Mouse (Mus musculus): ENCODE results near the gene Hsp90ab1.

The Hsp90ab1 gene

DNA sequence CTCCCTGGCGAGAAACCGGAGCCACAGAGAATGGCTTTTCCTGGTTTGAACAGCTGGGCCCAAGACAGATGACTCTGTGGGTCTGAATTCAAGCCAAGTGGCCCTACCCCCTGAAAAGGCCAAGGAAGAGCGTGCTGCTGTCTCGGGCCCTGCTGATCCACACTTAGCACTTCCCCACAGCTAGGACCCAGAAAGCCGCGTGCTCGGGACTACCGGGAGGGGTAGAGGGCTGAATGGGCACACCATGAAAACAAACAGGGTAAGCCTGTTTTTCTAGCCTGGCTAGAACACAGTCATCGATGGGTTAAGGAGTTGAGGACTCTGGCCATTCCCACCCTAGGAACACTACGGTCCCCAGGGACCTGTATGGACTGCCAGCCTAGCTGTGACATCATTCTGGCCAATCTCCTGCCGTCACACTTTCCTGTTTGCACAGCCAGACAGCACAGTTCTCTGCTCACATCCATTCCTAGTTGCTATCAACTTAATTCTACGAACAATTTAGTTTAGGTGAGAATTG is 7.9 kb upstream of the Hsp90ab1 start:
- DNase-seq (ENCODE audit: low spot score), result no peak

DNA sequence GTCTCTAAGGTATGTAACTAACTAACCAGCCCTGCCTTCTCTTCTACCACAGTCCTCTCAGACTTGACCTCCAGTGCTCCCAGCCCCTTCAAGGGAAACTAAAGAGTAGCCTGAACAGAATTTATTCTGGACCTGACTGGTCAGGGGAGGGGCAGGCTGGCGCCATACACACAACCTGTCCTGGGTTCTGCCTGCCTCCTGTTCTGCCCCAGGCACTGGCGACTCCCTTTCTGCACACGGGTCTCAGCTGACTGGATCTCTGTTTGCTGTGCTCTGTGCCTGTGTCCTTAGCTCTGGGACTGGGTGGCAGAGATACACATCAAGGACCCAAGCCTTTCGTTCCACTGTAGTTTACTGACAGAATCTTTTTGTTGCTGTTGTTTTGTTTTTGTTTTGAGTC is 6.5 kb upstream of the Hsp90ab1 start:
- DNase-seq (ENCODE audit: low spot score), result no peak

DNA sequence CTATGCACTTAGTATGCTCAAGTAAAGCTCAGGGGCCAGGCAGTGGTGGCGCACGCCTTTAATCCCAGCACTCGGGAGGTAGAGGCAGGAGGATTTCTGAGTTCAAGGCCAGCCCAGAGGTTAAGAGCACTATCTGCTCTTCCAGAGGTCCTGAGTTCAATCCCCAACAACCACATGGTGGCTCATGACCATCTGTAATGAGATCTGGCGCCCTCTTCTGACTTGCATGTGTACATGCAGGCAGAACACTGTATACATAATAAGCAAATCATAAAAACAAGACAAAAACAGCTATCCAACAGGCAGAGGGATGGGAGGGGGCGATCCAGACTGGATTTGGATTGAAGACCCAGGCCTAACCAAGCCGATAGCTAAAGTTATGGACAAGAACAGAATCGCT is 5.8 kb upstream of the Hsp90ab1 start:
- DNase-seq (ENCODE audit: low spot score), result no peak

DNA sequence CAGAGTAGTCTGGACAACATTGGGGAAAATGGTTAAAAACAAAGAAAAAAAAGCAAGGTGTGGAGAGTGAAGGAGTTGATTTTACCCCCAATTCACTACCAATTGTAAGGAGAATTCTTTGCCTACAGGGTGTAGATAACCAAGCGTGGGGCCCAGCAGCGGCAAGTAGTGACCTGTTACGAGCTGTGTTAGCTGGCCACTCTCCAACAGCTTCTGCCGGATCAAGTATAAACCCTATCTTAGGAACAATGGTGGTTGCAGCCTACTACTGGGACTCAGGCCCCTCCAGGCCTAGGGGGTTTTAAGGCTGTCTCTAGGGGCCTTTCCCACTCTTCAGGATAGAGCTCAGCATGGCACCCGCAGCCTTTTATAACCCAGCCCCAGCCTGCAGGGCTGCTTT is 5.2 kb upstream of the Hsp90ab1 start:
- no peak for DNase-seq (ENCODE audit: low spot score)

DNA sequence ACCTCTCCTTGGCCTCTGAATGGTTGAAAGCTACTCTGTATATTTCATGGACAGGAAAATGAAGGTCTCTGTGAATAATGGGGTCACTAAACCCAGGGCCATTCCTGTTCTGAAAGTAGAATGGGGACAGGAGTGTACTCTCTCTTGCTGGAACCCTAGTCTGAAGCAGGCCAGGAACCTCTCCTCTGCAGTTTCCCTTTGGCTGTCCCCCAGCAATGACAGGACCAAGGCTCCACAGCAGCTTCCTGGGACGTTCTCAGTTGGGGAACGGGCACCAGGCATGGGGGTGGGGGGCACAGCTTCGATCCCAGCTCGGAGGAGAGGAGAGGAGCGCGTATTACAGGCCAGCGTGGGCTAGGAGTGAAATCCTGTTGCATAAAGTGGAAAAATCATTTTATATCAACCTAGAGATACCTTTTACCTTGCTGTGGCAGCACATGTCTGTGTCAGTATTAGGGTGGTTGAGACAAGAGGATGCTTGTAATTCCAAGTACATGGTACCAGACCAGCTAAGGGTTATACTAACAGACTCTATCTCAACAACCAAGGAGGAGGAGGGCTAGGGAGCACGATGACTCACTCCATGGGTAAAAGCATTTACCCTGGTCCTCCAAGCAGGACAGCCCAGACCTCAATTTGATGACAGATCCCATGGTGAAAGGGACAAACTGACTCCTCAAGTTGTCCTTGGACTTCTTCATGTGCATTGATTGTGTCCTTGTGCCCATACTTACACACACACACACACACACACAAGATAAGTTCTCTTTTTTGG is 2.2 kb upstream of the Hsp90ab1 start:
- DNase-seq (ENCODE audit: low spot score), result no peak

DNA sequence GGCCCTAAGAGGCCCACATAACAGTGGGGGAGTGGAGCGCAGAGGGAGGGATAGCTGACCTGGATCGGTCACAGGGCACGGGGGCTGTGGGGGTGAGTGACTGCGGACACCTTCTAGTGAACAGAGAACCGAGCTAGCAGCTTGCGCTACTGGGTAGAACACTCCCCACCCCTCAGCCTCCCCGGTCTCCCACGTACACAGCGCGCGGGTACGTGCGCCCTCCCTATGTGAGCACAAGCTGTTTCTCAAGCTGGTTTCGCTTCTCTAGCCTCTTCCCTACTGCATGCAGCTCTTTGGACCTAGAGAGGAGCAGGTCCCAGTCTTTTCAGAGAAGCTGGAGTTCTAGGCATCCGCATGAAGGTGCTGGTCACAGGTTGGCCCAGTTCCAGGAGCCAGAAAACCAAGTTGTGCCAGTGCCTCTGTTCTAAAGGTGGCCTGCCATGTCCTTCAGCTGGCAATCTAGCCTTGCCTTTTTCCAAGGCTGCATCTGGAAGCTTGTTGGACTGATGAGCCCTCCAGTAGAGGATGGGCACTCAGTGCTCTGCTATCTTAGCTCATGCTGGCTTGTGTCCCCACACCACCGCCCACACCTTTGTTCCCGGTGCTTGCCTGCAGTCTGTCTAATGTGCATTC is 1.2 kb upstream of the Hsp90ab1 start:
- DNase-seq (ENCODE audit: low spot score), result peak; percentile 77

DNA sequence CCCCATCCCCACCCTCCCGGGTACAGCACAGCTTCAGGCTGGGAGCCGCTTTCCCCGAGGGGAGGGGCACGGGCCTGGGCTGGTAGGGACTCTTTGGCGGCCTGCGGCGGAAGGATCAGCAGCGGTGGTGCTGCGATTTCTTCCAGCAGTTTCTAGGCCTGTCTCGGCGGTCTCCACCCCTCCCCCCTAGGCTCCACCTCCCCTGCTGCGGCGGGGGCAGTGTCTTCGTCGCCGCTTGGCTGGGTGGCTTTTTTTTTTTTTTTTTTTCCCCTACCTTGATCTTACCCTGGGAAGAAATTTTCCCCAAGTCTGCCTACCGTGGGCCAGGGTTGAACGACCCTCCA is 681 bp upstream of the Hsp90ab1 start:
- peak; percentile 93 for DNase-seq (ENCODE audit: low spot score)

DNA sequence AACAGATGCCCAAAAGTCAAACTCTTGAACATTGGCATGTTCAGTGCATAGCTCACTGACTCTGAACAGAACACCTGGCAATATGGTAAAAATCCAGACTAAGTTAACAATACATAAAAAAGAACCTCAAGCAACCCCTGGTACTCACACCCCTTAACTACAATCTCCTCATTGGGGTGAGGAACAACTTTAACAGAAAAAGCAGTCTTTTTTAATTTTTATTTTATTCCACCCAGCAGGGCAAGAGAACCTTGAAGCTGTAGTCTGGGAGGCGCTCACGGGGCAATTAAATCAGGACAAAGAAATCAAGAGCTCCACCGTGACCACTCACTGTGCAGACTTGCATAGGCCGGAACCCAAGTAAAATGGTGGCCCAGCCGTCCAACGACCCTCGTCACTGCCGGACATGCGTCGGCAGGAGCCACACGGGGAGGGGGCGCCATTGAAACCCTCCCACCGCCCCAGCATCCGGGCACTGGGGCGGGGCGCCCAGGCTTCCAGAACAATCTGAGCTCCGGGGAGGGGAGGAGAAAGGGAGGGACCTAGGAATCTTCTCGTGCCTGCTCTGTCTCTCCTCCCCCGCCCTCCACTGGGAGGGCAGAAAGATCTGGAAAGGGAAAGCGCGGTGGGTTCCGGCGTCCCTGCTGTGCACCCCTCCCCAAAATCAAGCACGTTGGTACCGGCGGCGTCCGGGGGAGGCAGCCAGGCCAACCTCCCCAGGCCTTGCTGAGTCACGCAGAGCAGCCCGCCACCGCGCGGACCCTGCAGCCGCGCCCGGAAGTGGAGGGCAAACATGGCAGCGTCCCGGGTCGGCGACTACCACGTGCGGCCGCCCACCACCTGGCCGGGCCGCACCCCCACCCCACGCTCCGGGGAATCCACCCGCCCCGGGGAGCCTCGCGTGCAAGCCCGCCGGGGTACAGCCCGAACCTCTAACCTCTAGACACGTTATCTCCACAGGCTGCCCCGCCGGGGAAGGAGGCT is 676 bp downstream of the Hsp90ab1 start:
- no peak for DNase-seq (ENCODE audit: low spot score)

DNA sequence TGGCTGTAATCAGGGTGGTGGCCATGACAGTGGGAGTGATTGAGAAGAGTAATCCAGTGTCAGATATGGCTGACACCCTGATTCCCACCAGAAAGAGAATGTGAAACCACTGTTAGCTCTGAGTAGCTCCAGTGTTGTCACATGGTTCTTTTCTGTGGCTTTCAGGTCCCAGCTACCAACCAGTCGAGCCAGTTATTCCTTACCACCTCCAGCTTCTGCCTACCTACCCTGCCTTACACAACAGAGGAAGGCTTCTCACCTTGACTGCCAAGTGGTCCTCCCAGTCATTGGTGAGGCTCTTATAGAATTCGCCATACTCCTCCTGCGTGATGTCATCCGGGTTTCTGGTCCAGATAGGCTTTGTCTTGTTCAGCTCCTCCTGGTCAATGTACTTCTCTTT is 3.1 kb downstream of the Hsp90ab1 start:
- no peak for DNase-seq (ENCODE audit: low spot score)

DNA sequence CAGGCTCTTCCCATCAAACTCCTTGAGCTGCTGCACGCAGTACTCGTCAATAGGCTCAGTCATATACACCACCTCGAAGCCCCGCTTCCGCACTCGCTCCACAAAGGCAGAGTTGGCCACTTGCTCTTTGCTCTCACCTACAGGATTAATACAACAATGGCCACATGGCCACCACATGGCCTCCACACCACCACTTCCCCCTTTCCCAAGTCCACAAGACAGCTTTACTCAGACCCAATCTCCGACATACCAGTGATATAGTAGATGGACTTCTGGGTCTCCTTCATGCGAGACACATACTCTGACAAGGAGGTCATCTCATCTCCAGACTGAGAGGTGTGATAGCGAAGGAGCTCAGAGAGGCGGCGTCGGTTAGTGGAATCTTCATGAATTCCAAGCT is 4.1 kb downstream of the Hsp90ab1 start:
- no peak for DNase-seq (ENCODE audit: low spot score)

DNA sequence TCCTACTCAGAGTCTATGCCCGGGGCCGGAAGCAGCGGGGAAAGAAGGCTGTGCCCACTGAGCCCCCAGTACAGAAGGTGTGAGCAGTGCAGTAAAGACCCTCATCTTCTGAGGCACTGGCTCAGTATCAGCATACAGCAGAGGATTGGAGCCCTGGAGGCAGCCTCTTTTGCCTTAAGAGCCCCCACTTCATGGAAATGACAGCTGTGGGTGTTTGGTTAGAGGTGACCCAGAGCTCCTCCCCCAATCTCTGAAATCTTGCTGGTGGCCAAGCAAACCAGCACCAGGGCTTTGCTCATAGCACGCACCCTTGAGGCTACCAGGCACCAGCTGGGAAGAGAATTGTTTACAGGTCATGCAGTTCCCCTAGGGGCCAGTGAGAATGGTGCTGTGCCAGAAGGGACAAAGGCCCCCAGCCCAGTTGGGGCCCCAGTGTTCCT is 5.9 kb downstream of the Hsp90ab1 start:
- no peak for DNase-seq (ENCODE audit: low spot score)

DNA sequence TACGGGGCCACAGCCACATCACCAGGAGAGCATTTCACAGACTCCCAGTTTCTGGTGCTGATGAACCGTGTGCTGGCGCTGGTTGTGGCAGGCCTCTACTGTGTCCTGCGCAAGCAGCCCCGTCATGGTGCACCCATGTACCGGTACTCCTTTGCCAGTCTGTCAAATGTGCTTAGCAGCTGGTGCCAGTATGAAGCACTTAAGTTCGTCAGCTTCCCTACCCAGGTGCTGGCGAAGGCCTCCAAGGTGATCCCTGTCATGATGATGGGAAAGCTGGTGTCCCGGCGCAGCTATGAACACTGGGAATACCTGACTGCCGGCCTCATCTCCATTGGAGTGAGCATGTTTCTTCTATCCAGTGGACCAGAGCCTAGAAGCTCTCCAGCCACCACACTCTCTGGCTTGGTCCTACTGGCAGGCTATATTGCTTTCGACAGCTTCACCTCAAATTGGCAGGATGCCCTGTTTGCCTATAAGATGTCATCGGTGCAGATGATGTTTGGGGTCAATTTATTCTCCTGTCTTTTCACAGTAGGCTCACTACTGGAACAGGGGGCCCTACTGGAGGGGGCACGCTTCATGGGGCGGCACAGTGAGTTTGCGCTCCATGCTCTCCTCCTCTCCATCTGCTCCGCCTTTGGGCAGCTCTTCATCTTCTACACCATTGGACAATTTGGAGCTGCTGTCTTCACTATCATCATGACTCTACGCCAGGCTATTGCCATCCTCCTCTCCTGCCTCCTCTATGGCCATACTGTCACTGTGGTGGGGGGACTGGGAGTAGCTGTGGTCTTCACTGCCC is 6.5 kb downstream of the Hsp90ab1 start:
- no peak for DNase-seq (ENCODE audit: low spot score)

DNA sequence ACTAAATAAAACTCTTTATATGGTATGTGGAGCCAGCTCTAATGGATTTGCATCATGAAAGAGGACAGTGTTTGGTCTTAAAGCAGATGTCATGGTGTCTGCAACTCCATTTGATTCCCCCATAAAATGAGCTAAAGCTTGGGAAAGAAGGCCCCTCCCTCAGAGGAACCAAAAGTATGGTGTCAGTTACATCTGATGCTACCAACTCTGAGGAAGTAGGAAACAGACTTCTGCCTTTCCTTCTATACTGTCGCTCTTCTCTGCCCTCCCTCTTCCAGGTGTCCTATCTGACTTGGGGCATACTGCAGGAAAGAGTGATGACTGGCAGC is 7.1 kb downstream of the Hsp90ab1 start:
- no peak for DNase-seq (ENCODE audit: low spot score)

DNA sequence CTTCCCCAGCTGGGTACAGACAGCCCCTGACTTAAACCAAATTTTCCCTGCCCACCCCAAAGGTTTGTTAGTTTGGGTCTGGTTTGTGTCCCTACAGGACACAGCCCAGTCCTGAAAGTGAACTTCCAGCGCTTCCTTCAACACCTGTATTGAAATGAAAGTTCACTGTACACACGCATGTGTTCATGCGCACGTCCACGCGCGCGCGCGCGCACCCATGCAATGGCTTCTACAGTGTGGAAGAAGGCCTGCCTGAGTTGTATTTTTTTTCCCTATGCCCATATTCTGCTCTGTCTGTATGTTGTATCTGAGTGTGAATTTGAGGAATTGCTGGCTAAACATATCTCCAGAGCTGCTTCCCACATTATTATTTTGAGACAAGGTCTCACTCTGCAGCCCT is 8.0 kb downstream of the Hsp90ab1 start:
- no peak for DNase-seq (ENCODE audit: low spot score)

DNA sequence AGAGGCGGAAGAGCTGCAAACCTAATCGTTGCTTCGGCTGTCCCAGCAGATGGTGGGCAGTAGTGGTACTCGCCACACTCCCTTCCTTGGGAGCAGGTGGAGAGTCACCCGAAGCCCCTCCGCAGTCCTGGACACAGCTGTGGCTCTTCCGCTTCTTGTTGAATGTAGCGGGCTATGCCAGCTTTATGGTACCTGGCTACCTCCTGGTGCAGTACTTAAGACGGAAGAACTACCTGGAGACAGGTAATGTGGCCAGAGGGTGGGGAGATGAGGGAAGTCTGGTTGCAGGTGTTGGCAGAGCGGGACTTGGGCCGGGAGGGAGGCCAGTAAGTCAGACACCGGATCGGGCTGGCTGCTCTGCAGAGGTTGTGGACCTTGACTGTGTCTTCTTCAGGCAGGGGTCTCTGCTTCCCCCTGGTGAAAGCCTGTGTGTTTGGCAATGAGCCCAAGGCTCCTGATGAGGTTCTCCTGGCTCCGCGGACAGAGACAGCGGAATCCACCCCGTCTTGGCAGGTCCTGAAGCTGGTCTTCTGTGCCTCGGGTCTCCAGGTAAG is 8.5 kb downstream of the Hsp90ab1 start:
- no peak for DNase-seq (ENCODE audit: low spot score)

DNA sequence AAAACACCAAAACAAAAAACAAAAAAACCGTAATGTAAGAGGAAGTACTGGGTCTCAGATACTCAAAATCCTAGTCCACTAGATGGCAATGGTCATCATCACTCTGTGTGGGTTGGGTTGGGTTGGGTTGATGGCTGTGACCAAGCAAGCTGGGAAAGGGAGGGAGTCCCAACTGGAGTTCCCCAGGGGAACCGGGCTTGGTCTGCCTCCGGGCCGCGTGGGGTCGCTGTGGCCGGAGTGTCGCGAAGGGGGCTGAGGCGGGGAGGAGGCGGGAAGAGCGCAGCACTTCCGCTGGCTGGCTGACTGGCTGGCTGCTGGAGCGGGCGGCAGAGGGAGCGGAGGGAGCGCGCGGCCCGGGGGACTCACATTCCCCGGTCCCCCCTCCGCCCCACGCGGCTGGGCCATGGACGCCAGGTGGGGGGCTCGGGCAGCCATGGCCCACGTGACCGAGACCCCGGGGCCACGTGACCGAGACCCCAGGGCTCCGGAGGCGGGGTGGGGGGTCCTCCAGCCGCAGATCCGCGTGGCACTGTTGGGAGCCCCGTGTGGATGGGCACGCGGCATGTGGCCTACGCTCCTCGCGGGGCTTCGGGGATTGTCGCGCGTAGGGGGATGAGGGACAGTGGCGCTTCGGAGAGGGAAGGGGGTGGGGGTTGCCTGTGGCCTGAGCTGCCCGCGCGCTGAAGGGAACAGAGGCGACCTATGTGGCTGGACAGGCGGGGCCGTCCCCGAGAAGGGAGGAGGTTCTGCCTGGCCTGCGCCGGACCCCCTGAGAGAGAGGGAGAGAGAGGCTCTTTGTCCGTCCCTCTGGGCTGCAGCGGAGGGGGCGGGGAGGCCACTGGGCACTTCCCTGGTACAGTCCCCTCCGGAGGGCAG is 9.2 kb downstream of the Hsp90ab1 start, which contains the start of gene Slc35b2:
Slc35b2 (plus strand) TSS at position 220 of the 876 bp plus-strand sequence.
- DNase-seq (ENCODE audit: low spot score), result no peak

DNA sequence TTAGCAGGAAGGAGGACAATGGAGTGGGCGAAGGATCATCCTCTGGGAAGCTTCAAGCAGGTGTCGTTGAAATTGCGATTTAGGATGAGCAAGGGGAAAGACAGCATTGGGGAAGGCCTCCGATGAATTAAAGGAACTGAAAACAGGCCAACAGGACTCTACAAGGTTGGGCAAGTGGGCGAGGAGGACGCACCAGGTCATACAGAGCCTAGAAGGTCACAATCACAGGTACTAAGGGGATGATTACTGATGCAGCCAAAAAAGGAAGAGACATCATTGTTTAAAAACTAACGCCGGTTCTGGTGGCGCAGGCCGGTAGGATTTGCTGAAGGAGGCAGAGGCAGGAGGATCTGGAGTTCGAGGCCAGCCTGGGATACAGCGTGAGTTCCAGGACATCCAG is 9.9 kb downstream of the Hsp90ab1 start:
- no peak for DNase-seq (ENCODE audit: low spot score)

DNA sequence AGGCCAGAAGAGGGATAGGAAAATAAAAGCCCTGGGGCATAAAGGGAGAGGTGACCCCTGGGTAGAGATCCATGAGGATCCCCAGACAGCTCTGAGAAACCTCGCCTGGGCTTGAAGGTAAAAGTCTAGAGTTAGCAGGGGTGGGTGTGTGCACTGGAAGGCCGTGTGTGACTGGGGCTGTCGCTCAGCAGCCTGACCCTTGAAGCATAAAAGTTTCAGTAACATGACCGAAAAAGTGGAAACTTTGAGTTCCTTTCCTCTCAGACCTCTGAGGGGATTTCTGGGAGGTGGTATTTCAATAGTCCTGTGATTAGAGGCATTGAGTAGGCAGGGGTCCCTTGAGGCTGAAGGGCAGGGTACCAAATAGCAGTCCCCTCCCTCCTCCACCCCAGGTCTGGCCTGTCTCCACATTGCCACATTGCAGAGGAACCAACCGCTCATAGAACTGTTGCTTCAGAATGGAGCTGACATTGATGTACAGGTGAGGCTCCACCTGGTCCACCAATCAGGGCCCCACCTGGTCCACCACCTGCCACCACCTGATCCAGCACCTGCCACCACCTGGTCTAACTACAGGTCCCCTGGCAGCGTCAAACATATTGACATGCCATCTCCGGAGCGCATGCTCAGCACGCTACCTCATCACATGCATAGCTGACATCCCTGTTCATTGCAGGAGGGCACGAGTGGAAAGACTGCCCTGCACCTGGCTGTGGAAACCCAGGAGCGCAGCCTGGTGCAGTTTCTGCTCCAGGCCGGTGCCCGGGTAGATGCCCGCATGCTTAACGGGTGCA is 13.1 kb downstream of the Hsp90ab1 start:
- no peak for DNase-seq (ENCODE audit: low spot score)

DNA sequence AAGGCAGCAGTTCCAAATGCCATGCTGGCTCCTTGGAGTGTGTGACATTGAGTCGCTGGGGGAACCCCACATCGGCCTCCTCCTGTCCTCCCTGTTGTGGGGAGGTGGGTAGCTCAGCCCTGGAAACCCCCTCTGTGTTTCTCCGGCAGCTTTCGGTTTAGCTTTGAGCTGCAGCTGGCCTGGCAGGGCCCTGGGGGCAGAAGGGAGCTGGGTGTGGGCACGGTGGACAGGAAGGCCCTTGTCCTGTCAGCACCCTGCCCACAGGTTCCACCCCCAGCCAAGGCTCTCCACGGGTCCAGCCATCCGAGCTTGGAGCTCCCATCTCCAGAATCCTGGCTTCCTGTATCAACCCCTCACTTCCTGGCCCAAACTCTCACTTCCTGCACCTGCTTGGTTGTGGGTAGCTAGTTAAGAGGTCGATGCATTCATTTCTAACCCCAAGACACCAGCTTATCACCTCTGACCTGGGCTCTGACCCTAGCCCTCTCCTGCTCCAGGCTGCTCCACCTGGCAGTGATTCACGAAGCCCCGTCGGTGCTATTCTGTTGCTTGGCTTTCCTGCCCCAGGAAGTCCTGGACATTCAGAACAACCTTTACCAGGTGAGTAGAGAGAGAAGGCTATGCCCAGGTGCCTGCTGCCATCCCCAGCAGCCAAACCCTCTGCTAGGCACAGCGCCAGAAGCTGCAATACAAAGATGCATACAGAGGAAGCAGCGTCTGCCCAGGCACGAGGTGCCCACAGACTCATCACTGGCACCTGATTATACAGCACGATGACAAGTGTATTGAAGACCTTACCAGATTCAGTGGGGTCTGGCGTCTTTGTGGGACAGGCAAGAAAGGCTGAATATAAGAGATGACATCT is 14.8 kb downstream of the Hsp90ab1 start:
- no peak for DNase-seq (ENCODE audit: low spot score)

Measured in layer of hippocampus, adult 9-10 months (tissue).